Mouse (Mus musculus) stomach, postnatal 0 days (tissue): ENCODE measurements around the gene Procr.

Experiments
- CTCF ChIP-seq: IDR thresholded peaks from 2 replicates; pipeline ENCODE4 v1.5.1; 2016; ENCODE audit warnings: antibody characterized with exemption, low read depth, mild to moderate bottlenecking, moderate library complexity
- EP300 ChIP-seq: optimal IDR thresholded peaks from 2 replicates; pipeline ENCODE3; 2016; ENCODE audit warnings: antibody characterized with exemption

DNA sequence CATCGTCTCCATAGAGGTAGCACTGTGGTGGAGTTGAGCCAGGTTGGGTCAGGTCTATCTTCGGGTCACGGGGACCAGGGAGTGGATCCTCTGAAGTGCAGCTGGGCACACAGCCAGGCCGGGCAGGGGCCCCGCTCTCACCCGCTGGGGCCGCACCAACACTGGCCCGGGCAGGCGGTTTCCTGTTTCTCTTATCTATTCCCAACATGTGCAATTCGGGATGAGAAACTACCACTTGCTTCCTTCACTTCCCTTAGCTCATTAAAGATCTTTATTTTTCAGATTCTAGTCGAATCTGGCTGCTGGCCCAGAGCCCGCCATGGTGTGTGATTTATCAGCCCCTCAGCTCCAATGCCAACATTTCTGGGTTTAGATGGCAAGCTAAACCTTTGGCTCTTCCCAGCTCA is 8.0 kb upstream of the Procr start:
- TF ChIP-seq CTCF (no peak), EP300 (no peak)
